Mouse (Mus musculus): ENCODE results near the gene 3110009E18Rik. TPM values are rescaled to one million over a fixed set of nuclear protein-coding genes. Genes with fewer than 3 reads are reported as not detected.

The 3110009E18Rik gene
- polyA plus RNA-seq, 1 experiment = 4.6 TPM

GRCm38 (mm10) chr1:120138923-120139540 lies 18.0 kb downstream of the 3110009E18Rik start:
- no peak for DNase-seq (ENCODE audit: extremely low spot score in 1 of 2, low spot score in 1 of 2)

GRCm38 (mm10) chr1:120140144-120140693 lies 19.2 kb downstream of the 3110009E18Rik start:
- DNase-seq (ENCODE audit: extremely low spot score in 1 of 2, low spot score in 1 of 2) = no peak

GRCm38 (mm10) chr1:120142551-120142950 lies 21.6 kb downstream of the 3110009E18Rik start:
- DNase-seq (ENCODE audit: extremely low spot score in 1 of 2, low spot score in 1 of 2) = no peak

- DNase-seq (ENCODE audit: extremely low spot score in 1 of 2, low spot score in 1 of 2) = no peak
These were observed 24.7 kb downstream of the 3110009E18Rik start for GRCm38 (mm10) chr1:120145527-120146216.

GRCm38 (mm10) chr1:120146994-120147393 lies 26.0 kb downstream of the 3110009E18Rik start:
- peak in 1 of 2 experiments; percentile 27 for DNase-seq (ENCODE audit: extremely low spot score in 1 of 2, low spot score in 1 of 2)

DNA sequence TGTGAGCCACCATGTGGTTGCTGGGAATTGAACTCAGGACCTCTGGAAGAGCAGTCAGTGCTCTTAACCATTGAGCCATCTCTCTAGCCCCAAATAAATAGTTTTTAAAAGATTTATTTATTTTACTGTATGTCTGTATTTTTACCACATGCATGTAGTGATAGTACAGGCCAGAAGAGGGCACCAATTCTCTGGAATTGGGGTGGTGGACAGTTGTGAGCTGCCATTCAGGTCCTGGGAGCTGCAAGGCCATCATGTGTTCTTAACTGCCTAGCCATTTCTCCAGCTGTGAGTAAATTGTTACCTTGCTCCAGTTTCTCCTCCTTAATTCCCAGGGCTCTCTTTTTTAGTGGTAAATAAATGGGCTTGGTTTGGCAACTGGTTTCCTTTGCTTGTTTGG lies 33.2 kb downstream of the 3110009E18Rik start:
- DNase-seq (ENCODE audit: extremely low spot score in 1 of 2, low spot score in 1 of 2) = peak in 1 of 2 experiments; percentile 62

GRCm38 (mm10) chr1:120155325-120155724 lies 34.3 kb downstream of the 3110009E18Rik start:
- peak in 1 of 2 experiments; percentile 51 for DNase-seq (ENCODE audit: extremely low spot score in 1 of 2, low spot score in 1 of 2)

- no peak for DNase-seq (ENCODE audit: extremely low spot score in 1 of 2, low spot score in 1 of 2)
These were observed 37.6 kb downstream of the 3110009E18Rik start for GRCm38 (mm10) chr1:120158474-120159127.

DNA sequence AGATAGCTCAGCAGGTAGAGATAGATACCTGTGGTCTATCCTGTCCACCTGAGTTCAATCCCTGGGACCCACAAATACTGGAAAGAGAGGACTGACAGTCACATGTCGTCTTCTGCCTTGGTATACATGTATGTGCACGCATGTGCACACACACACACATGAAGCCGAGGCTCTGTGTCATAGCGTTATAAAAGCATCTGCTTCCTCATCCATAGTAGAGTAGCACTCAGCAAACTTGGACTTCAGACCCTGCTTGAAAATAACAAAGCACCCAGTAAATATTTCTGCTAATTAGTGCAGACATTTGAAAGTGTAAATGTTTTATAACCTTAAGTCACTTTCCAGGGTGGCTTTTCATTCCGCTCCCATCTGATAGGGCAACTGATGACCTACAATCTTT lies 40.5 kb downstream of the 3110009E18Rik start:
- no peak for DNase-seq (ENCODE audit: extremely low spot score in 1 of 2, low spot score in 1 of 2)

DNA sequence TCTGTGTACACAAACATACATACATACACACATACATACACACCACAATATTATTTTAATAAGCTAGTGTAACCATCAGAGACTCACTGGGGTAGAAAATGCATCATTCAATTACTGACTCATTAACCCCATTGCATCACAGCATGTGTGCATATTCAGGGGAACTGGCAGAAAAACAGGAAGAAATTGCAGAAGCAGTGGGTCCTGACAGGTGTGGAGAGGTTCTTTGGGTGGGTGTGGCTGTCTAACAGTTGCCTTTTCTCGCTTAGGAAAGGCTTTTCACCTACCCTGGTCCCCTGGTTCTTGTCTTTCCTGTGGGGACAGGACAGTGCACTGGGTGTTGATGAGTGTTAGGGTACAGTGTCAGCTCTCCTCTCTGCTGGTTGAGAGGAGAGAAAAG lies 41.6 kb downstream of the 3110009E18Rik start:
- no peak for DNase-seq (ENCODE audit: extremely low spot score in 1 of 2, low spot score in 1 of 2)

- no peak for DNase-seq (ENCODE audit: extremely low spot score in 1 of 2, low spot score in 1 of 2)
These were observed 47.0 kb downstream of the 3110009E18Rik start for GRCm38 (mm10) chr1:120168016-120168415.

GRCm38 (mm10) chr1:120168674-120169073 lies 47.7 kb downstream of the 3110009E18Rik start:
- DNase-seq (ENCODE audit: extremely low spot score in 1 of 2, low spot score in 1 of 2) = no peak

DNA sequence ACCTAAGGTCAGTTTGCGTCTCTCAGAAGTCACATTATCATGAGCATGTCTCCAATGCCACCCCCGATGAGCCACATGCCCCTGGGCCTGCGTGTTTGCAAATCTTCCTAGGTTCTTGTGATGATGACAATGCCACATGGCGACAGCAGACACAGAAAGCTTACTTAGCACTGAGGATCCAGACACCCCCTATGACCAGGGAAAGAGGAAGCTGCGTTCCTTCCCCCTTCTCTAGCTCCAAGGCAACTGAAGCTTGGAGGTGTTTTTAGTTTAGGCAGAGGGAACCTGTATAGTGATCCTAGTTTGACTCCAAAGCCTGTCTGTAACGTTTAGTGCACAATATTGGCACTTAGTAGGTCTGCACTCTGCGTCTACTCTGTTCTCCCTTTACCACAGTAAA lies 49.3 kb downstream of the 3110009E18Rik start:
- no peak for DNase-seq (ENCODE audit: extremely low spot score in 1 of 2, low spot score in 1 of 2)

DNA sequence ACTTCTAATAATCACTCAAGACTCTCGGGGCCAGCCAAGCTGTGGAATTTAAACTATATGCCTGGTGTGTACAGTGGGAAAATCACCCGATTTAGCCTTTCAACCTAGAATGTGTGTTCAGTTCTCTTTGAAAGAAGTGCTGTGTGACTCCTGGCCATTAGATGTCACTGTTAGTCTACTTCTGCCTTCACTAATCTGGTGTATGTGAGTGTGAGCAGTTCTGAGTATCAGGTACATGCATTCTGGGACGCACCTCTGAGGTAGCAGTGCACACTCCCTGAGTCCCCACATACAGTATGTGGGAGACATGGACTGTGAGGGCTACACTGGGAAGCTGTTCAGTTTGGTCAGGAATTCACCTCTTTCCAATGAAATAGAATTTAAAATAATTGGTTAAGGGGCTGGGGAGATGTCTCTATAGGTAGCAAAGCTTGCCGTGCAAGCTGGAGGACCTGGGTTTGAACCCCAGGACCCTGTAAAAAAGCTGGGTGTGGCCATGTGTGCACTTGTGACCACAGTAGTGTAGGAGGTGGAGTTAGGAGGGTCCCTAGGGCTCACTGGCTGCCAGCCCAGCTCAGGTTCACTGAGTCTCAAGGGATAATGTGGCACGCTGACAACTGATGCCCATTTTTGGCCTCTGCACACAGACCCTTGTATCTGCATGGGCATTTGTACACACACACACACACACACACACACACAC lies 51.0 kb downstream of the 3110009E18Rik start:
- DNase-seq (ENCODE audit: extremely low spot score in 1 of 2, low spot score in 1 of 2) = peak; percentile 18 to 66

GRCm38 (mm10) chr1:120174991-120175390 lies 54.0 kb downstream of the 3110009E18Rik start:
- DNase-seq (ENCODE audit: extremely low spot score in 1 of 2, low spot score in 1 of 2) = no peak

DNA sequence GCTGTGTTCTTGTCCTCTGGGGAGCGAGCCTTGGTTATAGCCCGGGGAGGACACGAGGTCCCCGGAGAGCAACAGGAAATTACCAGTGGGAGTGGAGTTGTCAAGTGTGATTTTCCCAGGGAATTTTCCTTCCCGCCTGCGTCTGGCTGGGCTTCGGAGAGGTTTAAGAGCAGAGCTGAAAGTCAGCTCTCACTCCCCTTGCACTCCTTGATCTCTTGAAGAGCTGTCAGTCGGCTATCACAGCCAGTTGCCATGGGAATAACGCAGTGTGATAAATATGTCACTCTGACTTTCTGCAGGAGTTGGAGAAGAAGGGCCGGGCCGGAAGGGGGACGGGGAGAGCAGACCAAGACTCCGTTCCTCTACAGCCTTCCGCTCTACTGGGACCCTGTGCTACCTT lies 55.3 kb downstream of the 3110009E18Rik start:
- DNase-seq (ENCODE audit: extremely low spot score in 1 of 2, low spot score in 1 of 2) = no peak

DNA sequence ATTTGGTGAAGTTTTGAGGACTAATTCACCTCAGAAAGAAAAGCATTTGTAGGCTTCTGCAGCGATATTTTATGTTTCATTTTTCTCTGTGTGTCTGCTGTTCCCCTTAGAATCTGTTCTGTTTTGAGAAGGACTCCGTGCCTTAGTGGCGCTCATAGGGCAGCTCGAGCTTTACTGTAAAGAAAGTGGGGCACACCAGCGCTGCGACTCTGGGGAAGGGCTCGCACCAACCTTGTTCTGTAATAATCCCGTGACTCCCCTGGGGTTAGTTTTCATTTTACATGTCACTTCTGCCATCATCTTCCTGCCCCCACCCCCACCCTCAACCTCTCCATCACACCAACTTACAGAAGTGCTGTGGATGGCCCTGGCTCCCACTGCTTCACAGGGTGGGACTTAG lies 56.2 kb downstream of the 3110009E18Rik start:
- DNase-seq (ENCODE audit: extremely low spot score in 1 of 2, low spot score in 1 of 2) = no peak

GRCm38 (mm10) chr1:120186204-120186603 lies 65.2 kb downstream of the 3110009E18Rik start:
- DNase-seq (ENCODE audit: extremely low spot score in 1 of 2, low spot score in 1 of 2) = no peak

- DNase-seq (ENCODE audit: extremely low spot score in 1 of 2, low spot score in 1 of 2) = no peak
These were observed 65.7 kb downstream of the 3110009E18Rik start for GRCm38 (mm10) chr1:120186655-120187054.

- no peak for DNase-seq (ENCODE audit: extremely low spot score in 1 of 2, low spot score in 1 of 2)
These were observed 66.1 kb downstream of the 3110009E18Rik start for GRCm38 (mm10) chr1:120187059-120187458.

DNA sequence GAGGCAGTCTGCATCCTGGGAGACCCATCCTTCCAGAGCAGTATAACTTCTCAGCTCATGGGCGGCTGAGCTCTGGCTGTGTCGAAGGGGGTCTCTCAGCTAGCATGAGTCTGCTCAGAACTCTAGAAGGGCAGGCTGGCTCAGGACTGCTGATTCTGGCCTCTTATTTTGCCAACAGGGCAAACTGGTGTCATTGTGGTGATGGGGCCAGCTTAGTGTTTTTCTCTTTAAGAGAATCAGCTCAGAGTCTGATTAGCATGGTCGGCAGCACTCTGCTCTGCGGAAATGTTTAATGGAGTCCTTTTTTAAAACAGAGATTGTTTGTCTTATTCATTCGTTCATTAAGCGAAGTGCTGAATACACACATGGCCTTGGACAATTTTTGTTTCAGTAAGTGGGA lies 68.2 kb downstream of the 3110009E18Rik start:
- no peak for DNase-seq (ENCODE audit: extremely low spot score in 1 of 2, low spot score in 1 of 2)

Measured in frontal cortex, adult 2 months (tissue).